Mouse (Mus musculus) erythroblast, adult 5-6 weeks (primary cell): ENCODE measurements around the gene Cog1. TPM values are rescaled to one million over a fixed set of nuclear protein-coding genes. Genes with fewer than 3 reads are reported as not detected.
"Not testable (repeated sequence)": the region's sequence is repeated elsewhere in the genome, so short reads cannot be mapped to it uniquely, and the experiment has no call there.

Experiments
- ATAC-seq: replicated peaks from 2 replicates; pipeline ENCODE4 v1.8.0; 2016; ENCODE audit warnings: moderate number of reproducible peaks, mild to moderate bottlenecking, moderate TSS enrichment, inconsistent platforms; ENCODE audit not compliant: poor library complexity, low FRiP score, severe bottlenecking
- total RNA-seq, 2 experiments: library from RNA; stranded (forward) in 1 of 2; stranded (reverse) in 1 of 2; fragments of 150-400 nt in 1 of 2; fragments of 200-764, 138-1000 nt in 1 of 2; gene quantifications; 2 replicates each; pipeline versions ENCODE4 v1.2.3 to v1.2.4; 2015 to 2017; ENCODE audit warnings: low replicate concordance in 2 of 2

Gene Cog1
- total RNA-seq, 2 experiments from 2014 or later, result 12.7 to 18.3 TPM

DNA sequence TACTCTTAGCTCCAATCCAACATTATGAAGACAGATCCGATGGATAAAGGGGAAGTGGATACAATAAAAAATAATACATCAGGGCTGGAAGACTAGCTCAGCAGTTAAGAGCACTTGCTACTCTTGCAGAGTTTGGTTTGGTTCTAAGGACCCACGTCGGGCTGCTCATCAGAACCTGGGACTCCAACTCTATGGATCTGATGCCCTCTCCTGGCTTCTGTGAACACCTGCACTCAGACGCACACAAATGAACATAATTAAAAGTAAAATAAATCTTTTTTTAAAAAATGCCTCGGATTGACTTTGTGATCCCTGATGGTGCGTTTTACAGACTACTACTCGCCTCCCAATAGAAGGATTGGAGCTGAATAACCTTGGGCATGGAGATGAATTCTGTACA is 18.3 kb upstream of the Cog1 start:
- ATAC-seq, result no peak

DNA sequence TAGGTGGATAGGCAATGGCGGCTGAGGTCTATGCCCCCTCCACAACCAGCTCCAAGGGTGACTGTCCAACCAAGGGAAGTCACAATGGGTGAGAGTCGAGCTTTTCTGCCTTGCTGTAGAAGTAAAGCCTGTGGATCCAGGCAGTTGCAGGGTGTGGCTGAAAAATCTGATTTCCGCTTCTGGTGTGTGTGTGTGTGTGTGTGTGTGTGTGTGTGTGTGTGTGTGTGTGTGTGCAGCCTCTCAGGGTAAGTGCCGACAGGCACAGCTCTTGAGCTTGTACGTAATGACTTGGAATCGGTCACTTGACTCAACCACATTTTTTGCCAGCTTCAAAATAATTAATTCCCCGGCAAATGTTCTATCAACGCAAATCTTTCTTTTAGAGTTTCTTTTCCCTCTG is 17.7 kb upstream of the Cog1 start:
- ATAC-seq, result no peak

DNA sequence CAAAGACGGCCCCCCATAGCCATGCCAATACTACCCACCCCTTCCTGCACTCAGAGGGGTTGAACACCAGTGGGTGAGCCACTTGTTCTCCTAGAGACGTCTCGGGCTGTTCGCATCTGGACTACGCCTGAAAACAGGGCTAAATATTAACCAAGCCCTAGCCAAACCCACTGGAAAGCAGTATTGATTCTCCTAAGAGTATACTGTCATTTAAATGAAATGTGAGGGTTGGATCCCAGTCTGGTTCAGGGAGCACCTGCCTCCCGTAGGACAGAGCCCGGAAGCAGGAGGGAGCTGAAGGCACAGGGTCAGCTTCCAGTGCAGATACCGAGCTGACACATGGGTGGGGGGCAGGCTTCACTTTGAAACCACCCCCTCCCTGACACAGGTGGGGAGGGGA is 17.1 kb upstream of the Cog1 start:
- ATAC-seq, result no peak

DNA sequence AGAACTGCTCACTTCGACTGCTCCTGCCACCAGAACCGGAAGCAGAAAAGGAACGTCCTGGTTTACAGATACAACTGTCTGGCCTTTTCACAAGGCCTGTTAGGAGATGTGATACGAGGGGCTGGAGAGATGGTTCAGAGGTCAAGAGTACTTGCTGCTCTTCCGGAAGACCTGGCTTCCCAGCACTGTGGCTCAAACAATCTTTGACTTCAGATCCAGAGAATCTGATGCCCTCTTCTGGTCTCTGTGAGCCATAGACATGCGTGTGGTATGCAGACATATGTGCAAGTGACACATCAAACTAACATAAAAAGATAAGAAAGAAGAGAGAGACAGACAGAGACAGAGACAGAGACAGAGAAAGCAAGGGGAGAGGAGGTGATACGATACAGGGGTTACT is 16.7 kb upstream of the Cog1 start:
- ATAC-seq, result no peak

DNA sequence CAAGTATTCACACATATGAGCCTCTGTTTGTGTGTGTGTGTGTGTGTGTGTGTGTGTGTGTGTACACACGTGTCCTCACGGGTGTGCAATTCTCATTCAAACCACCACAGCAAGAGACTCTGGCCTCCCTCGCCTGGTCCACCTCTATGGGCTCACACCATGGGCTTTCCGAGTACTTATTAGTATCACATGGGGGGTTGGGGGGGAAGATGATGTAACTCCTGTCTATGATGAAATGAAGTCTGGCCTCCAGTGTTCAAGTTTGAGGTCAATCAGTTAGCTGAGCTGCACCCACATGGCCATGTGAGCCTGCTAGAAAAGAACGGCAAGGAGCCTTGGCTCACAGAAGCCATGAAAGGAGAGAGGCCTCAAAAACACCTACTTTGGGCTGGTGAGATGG is 15.6 kb upstream of the Cog1 start:
- no peak for ATAC-seq

DNA sequence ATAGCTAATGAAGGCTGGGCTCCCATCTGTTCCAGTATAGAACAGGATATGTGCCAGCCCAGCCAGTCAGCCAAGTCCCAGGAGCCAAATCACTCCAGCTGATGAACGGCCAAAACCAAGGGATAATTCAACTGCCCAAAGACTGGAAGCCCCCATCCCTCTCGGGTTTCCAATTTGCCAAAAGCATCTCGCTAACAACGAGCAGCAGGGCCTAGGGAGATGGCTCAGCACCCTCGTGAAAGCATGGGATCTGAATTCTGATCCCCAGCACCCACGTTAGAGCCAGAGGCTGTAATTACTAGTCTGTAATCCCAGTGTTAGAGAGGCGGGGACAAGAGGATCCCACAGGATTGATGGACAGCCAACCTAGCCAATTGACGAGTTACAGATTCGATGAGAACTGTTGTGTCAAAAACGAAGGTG is 14.3 kb upstream of the Cog1 start:
- no peak for ATAC-seq

DNA sequence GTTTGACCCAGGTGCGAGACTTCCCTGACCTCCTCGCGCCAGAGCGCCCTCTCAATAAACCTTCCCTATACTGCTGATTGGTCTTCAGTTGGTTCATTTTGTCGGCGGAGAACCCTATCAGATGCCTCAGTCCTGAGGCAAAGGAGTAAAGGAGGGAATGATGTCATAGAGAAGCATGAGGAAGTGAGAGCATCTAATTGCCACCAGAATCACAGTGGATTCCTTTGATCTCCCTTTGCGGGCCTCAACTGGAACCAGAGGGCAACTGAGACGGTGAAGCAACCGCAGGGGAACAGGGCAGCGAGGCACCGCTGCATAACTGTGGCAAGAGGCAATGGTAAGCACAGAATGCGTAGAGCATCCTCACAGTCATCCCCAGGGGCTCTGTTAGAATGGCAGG is 10.3 kb upstream of the Cog1 start:
- no peak for ATAC-seq

DNA sequence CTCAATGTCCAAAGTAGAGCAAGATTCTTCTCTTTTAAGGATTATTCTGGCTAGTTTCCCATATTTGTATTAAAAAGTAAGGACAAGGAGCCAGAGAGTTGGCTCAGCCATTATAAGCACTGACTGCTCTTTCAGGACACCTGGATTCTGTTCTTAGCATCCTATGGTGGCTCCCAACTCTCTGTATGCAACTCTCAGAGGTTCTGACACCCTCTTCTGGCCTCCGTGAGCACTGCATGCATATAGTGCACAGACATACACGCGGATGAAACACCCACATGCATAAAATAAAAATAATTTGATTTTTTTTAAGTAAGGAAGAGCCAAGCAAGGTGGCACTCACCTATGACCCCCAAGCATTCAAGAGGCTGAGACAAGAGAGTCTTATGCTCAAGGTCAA is 3.8 kb upstream of the Cog1 start:
- ATAC-seq, result no peak

DNA sequence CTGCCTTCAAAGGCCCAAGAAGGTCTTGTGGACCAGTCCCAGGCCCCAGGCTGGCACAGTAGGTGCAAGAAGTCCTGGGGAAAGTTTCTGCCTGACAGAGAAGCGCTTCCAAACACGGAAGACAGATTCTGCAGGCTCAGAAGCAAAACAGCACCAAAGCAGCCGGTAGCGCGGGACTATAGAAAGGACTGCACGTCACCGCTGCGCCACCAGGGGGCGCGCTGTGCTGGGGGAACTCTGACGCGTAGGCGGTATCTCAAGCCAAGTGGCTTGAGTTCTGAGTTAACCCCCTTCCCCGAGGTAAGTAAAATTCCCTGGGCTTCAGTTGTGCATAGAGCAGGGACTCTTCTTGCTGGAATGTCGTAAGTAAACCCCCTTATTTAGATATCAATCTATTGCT is 817 bp upstream of the Cog1 start:
- peak; percentile 61 for ATAC-seq

DNA sequence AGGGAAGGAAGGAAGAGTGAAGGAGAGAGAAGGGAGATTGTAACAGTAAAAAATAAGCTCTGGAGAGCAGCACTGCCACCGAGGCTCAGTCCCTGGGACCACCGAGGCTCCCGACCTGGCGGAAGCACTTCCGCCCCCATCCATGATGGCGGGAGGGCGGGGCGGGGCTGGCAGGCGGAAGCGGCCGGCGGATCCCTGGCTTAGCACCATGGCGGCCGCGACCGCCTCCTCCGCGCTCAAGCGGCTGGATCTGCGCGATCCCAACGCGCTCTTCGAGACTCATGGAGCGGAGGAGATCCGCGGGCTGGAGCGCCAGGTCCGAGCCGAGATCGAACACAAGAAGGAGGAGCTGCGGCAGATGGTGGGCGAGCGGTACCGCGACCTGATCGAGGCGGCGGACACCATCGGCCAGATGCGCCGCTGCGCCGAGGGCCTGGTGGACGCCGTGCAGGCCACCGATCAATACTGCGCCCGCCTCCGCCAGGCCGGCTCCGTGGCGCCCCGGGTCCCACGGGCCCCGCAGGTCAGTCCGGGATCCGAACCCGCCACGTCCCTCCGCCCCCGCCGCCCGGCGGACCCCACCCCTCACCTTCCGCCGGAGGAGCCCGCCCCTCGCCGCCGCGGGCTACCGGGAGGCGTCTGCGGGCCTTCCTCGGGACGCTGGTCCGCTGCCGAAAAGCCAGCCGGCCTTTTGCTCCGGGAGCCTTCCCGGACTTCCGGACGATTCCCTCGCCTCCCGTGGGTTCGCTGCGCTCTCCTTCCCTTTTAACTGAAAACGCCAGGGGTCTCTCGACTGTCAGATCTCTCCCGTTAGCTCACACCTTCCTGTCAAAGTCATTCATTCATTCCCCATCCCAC is 613 bp downstream of the Cog1 start, which contains the start of gene Slc39a11:
Gene Slc39a11 (minus strand): TSS at position 727 of the 858 bp plus-strand sequence.
- ATAC-seq, result peak; percentile 53

DNA sequence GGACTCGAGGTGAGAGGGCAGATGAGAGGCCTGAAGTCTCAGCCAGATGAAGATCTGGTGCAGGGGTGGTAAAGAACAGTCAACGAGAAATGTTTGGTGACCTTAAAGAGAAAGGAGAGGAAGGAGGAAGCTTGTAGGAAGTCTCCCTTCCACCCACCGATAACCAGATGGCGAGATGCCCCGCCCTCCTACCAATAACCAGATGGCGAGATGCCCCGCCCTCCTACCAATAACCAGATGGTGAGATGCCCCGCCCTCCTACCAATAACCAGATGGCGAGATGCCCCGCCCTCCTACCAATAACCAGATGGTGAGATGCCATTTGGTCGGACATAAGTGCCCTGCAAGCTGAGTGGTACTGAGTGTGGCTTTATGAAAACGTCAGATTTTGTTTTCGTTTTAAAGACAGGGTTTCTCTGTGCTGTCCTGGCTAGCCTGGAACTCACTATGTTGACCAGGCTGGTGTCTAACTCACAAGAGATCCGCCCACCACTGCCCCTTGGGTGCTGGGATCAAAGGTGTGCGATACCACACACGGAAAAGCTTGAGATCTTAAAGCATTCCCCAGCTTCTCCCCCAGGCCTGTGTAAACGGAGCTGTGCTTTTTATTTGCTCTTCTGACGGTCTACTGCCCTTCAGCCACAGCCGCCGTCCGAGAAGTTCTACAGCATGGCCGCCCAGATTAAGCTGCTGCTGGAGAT is 2.4 kb downstream of the Cog1 start:
- ATAC-seq, result peak; percentile 82

DNA sequence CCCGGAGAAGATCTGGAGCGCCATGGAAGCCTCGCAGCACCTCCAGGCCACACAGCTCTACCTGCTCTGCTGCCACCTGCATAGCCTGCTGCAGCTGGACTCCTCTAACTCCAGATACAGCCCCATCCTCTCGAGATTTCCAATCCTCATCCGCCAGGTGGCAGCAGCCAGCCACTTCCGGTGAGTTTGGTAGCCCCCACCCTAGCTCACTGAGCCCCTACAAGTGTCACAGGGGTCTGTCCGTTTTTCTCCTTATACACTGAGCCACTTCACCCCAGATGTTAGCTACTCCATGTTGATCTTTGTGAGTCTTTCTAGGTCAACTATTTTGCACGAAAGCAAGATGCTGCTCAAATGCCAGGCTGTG is 2.9 kb downstream of the Cog1 start:
- ATAC-seq, result no peak

DNA sequence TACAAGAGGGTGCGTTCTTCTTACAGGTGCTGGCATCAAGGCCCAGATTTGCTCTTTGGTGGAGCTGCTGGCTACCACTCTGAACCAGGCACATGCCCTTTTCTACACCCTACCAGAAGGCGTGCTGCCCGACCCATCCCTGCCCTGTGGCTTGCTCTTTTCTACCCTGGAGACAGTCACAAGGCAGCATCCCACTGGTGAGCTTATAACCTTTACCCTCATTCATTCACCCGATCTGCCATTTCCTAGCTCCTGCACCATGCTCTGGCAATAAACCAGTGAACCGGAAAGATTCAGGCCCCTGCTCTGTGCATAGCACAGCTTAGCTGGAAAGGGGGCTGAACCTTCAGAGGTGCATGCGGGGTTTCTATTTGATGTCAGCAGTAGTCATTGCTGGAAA is 3.5 kb downstream of the Cog1 start:
- no peak for ATAC-seq

DNA sequence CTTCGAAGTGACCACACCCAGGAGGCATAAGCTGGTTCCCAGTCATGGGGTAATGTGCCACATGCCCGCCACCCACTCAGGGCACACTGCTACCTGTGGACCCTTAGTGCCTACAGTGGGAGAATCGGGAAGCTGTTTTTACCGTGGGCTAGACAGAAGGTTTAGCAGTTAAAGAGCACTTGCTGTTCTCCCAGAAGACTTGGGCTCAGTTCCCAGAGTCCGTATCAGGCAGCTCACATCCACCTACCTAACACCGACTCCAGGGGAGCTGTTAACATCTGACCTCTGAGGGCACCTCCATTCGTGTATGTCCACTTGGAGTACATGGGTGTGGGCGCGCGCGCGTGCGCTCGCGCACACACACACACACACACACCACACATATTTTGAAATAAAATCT is 5.1 kb downstream of the Cog1 start:
- no peak for ATAC-seq

DNA sequence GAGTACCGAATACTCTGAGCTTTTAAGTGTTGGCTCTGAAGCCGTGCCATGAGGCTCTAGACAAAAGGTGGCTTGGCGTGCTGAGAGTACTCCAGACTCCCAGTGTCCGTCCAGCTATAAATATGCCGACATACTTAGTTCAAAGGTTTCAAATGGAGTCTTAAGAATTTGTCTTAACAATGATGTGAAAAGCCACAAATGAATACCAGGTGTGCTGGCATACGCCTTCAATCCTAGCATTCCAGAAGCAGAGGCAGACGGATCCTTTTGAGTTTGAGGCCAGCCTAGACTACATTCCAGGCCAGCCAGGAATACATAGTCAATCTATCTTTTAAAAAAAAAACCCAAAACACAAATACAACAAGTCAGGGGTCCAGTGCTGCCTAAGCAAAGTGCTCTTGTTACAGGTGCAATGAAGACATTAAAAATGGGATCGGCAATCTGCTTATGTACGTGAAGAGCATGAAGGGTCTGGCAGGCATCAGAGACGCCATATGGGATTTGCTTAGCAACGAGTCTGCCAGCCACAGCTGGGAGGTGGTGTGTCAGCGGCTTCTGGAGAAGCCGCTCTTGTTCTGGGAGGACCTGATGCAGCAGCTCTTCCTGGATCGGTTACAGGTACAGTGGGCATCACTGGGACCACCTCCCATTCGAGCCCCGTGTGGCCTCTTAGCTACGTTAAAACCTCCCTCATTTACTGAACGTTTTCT is 5.7 kb downstream of the Cog1 start:
- no peak for ATAC-seq

DNA sequence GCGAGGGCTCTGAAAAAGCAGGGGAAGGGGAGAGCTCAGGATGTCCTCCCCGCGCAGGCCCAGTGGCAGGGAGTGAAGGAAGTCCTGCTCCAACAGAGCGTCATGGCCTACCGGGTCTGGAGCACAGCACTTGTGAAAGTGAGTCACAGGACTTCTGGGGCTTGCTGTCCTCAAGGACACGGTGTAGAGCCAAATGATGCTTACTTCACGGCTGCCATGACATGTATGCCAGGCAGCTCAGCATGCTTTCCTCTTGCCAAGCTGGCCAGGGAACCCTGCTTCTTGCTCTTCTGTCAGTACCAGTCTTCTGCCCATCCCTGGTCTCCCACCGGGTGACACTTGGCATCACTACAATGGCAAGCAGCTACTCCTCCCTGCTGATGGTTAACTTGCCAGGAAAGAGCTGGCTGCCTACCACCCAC is 7.6 kb downstream of the Cog1 start:
- ATAC-seq, result no peak

DNA sequence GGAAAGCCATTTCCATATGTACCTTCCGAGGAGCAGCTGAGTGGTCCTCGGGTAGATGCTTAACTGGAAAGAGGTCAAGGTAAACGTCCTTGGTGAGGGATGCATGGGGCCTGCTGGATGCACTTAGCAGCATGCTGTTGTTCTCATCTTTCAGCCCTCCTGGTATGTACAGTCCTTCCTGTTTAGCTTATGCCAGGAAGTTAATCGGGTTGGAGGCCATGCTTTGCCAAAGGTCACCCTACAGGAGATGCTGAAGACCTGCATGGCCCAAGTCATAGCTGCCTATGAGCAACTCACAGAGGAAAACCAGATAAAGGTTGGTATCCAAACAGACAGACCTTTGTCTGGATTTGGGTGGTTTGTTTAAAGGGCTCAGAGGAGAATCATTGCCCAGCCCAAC is 8.3 kb downstream of the Cog1 start:
- no peak for ATAC-seq

DNA sequence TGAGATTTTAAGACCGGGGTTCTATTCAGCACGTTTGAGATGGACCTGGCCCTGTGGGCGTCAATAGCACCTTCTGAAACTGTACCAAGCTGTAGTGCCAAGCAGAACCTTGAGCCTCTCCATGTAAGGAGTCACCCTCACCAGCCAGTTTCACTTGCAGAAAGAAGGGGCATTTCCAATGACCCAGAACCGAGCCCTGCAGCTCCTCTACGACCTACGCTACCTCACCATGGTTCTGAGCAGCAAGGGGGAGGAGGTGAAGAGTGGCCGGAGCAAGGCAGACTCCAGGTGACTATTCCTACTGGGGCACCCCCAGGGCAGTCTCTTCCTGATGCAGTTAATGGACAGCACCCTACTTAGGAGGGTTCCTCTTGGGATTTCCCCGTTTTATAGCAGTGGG is 9.3 kb downstream of the Cog1 start:
- ATAC-seq, result no peak

DNA sequence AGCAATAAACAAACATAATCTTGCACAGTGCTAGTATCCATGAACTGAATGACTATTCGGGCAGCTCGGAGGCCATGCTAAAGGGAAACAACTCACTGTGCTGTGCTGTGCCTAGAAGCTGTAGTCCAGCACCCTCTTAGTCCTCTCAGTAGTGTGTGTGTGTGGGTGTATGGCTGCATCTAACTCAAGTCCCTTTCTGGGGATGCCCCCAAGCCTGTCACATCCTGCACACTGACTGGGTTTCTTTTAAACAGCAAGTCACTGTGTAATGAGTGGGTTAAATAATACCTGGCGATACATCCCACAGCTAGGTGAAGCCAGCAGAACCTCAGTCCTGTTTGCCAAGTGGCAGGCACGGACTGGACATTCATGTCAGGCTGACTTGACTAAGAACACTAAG is 9.8 kb downstream of the Cog1 start:
- no peak for ATAC-seq

DNA sequence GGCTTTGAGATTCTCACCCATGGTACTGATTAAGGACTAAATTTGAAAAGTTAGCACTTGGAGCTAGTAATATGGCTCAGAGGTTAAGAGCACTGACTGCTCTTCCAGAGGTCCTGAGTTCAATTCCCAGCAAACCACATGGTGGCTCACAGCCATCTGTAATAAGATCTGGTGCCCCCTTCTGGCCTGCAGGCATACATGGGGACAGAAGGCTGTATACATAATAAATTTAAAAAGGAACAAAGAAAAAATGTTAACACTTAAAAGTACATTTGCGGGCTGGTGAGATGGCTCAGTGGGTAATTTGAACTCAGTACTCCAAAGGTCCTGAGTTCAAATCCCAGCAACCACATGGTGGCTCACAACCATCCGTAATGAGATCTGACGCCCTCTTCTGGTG is 11.2 kb downstream of the Cog1 start:
- ATAC-seq, result not testable (repeated sequence)

DNA sequence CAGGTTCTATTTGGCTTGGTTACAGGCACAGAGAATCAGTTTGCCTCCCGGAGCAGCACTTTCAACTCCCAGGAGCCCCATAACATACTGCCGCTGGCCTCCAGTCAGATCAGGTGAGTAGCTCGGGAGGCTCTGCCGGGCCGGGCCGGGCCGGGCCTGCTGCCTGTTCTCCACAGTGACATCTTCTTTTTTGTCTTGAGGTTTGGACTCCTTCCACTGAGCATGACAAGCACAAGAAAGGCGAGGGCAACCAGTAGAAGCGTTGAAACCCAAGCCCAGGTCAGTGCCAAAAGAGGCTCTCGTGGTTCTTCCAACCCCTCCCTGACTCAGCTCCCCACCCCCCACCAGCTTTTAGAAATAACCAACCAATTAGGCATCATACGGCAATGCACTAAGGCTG is 12.0 kb downstream of the Cog1 start:
- peak; percentile 48 for ATAC-seq
